Mouse (Mus musculus) cerebellum, adult 9-10 months (tissue): Measurements from ENCODE around the gene Them7.

Experiments used
- DNase-seq: peaks from one replicate; pipeline ENCODE4 v3.0.0; 2022

Them7 gene

DNA sequence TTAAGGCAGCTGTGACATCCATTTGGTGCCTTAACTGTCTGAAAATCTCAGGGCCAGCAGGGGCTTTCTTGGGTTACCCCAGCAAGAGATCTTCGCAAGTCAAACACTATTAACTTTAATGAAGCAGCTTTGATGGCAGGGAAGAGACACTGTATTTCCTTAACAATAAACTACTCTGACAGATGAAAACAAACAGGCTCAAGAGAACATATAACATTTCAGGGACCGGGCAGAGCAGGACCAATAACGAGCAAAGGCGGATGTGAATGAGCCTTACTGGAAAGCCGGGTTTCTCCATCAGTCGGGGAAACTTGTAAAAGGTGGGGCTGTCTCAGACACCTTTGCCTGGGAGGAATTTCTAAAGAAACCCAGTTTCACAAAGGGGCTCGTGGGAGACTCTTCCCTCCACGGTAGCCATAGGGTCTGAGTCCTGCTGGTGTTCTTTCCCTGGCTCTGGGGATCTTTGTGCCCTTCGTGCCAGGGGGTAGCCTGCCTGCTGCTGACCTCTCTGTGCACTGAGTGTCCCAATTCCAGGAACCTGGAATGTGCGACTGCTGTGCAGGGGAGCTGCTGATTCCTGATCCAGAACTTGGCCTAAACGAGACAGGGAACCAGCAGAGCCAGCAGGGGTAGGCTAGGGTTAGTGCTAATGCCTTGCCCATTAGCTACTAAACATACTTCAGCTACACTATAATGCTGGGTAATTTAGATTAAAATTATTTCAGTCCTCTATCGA lies 11.4 kb downstream of the Them7 start:
- no peak for DNase-seq

DNA sequence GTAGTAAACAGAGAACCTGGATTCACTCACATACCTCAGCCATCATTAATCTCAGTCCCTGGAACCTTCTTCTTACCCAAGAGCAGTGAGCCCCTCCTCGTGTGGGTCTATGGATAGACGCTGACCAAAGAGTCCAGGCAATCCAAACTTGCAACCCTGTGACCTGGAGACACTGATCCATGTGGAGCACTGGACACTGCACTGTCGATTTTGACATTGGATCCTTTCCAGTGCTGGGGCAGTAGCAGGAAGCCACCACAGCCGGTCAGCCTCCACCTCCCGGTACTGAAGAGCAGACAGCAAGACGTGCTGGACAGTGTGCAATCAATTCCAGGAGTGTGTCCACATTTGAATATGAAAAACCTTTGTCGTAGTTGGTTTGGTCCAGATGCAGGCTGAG lies 13.3 kb downstream of the Them7 start:
- no peak for DNase-seq

- DNase-seq, result no peak
Measured at GRCm38 (mm10) chr2:105237841-105238240, 13.7 kb downstream of the Them7 start.

- DNase-seq, result peak; percentile 26
Measured at GRCm38 (mm10) chr2:105238775-105239174, 14.7 kb downstream of the Them7 start.

DNA sequence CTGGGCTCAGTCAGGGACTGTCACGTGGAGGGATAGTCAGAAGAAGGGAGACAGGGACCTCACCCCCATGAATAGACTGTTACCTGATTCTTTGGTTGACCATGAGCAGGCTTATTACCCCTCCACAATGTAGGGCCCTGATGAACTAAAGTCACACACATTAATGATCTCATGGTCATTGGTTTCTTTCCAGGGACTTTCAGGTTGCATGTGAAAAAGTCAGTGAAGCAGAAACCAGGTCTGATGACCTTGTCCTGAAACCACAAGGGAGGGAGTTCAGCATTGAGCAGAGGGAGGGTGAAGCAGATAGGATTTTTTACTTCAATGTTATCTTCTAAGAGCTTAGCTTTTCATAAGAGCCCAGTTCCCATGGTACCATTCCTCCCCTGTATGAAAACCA lies 16.5 kb downstream of the Them7 start:
- DNase-seq, result no peak

DNA sequence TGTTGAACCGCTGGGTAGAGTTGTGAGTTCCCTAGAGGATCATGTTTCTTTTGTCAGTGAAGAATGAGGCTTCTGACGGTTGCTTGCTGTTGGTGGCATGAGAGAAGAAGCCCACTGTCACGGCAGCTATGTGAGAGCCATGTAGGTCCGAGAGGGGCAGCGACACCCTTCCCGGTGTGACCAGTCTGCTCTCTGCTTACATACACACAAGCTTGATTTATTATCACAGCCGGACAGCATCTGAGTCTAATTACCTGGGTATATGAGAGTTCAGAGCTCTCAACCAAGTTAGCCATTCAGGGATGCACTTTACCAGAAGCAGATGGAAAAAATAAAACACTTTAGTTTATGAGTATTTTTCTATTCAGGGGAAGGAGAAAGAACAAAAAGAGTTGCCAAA lies 18.8 kb downstream of the Them7 start:
- no peak for DNase-seq

- no peak for DNase-seq
Measured at GRCm38 (mm10) chr2:105244733-105245132, 20.6 kb downstream of the Them7 start.

GRCm38 (mm10) chr2:105251978-105252377 lies 27.9 kb downstream of the Them7 start:
- DNase-seq, result no peak

GRCm38 (mm10) chr2:105252824-105253223 lies 28.7 kb downstream of the Them7 start:
- DNase-seq, result no peak

- no peak for DNase-seq
Measured at GRCm38 (mm10) chr2:105255457-105255856, 31.3 kb downstream of the Them7 start.

GRCm38 (mm10) chr2:105256427-105257071 lies 32.4 kb downstream of the Them7 start:
- peak; percentile 29 for DNase-seq

GRCm38 (mm10) chr2:105257376-105257775 lies 33.3 kb downstream of the Them7 start:
- DNase-seq, result no peak

DNA sequence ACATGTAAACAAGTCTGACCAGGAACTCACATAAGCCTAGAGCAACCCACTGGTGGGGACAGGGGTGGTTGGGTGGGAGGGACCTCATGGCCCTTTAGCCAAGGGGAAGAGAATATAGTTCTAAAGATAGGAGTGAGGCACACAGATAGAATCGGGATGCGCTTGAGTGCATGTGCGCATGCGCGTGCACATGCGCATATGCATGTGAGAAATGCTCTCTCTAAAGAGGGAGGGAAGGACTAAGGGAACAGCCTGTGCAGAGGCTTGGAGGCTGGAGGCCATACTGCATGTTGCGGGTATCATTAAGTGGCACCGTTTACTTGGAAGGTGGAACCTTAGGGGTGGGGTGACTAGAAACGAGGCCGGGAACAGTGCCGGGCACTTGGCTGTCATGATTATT lies 37.2 kb downstream of the Them7 start:
- DNase-seq, result no peak

DNA sequence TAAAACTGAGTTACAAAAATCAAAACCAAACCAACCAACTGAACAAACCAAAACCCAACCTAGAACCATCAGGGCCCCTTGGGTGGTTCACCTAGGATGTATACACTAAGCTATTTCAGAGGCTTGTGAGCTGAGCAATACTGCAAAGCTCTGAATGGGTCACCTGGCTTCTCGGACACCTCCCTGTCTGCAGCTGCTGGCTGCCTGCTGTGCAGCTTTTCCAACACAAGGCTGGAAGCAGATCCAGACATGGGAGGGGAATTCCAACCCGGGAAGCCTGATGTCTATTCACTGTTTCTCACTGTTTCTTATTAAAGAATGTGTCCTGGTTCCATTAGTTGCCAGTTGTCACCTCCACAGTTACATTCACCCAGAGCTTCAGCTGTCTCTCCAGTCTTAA lies 39.1 kb downstream of the Them7 start:
- DNase-seq, result no peak

- DNase-seq, result no peak
Measured at GRCm38 (mm10) chr2:105282407-105283077, 58.4 kb downstream of the Them7 start.

- DNase-seq, result no peak
Measured at GRCm38 (mm10) chr2:105283811-105284210, 59.7 kb downstream of the Them7 start.

DNA sequence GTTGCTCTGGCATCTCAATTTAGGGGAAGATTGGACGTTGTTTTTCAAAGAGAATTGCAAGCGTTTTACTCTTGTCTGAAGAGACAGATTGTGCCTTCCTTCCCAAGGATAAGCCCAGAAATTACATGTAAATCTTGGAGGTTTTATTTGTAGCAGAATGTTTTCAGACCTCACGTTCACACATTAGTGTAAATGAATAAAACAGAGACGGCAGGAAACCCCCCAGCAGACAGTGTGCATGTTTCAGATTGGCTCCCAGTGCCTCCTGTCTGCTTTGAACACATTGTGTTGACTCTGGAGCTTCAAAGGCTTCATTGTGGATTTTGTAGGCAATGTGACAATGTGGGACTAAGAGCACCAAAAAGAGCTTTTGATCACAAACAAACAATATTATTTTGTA lies 60.7 kb downstream of the Them7 start:
- DNase-seq, result no peak

- no peak for DNase-seq
Measured at GRCm38 (mm10) chr2:105295823-105296222, 71.7 kb downstream of the Them7 start.

- no peak for DNase-seq
Measured at GRCm38 (mm10) chr2:105298888-105299287, 74.8 kb downstream of the Them7 start.

DNA sequence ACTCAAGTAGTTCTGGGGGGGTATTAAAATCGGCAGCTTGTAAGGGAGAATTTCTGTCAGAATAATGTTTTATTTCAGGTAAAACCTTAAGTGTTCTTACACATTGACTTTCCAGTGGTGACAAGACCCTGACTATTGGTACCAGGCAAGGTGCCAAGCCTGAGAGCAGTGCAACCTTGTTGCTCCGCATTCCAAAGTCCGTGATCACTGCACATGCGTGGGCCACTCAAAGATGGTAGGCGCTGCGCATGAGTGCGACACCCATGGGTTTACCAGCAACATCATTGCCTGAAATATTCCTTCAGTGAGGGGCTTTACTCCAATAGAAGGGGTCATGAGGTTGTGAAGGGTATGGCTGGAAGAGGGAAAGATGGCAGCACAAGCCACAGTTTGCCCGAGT lies 77.0 kb downstream of the Them7 start:
- DNase-seq, result no peak

DNA sequence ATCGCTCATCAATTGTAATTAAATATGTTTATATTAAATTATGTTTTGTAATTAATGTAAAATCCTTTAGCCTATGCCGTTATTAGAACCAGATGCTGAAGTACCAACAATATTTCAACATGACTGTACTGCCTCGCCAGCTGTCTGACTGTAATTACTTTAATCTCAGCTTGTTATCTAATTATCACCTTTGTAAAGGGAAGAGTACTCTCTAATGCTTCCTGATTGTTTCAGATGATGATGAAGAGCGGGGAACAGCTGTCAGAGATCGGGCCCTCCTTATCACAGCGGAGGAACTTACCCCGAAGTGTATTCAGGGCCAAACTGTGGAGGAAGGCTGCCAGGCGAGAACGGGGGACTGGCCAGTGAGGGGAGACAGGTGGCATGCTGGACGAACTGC lies 77.4 kb downstream of the Them7 start:
- no peak for DNase-seq

GRCm38 (mm10) chr2:105303962-105304514 lies 79.9 kb downstream of the Them7 start:
- no peak for DNase-seq

- no peak for DNase-seq
Measured at GRCm38 (mm10) chr2:105305876-105306275, 81.8 kb downstream of the Them7 start.

DNA sequence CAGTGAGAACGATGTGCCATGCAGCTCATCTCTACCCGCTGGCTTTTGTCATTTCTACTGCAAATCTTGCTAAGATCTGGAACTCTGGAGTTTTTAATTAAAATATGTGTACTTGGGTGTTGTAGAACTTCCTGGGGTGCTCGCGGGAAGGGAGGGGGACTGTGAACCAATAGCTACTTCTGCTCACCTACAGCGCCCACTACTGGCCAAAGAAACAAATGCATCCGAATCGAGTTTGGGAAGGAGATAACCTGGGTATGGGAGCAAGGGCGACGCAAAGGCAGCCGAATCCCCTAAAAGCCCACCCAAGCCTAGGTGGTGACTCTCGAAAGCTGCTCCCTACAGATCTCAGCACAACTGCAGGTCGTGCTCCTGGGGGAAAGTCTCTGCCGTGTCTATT lies 87.3 kb downstream of the Them7 start:
- DNase-seq, result no peak
